8 mouse cellular contexts compared by ENCODE assay signal in genomic region chr16:20651947-20652310, GRCm38 (mm10). TPM values are rescaled to one million over a fixed set of nuclear protein-coding genes. Genes with fewer than 3 reads are reported as not detected.
DNase-seq lines count a peak whose midpoint lies in the region; ATAC-seq and TF ChIP-seq lines count a peak whose summit lies in the region.

No protein-coding gene starts in this region.

- peaks cover 15% of the 10 kb centered on the region for H3K4me1 ChIP-seq in heart, embryonic 12.5 days (replicated peaks)
- no peaks in the 10 kb centered on the region for H3K4me1 ChIP-seq in ES-Bruce4 (ENCODE audit: control insufficient read depth, insufficient read depth, low read length)
- H3K4me1 ChIP-seq in forebrain, embryonic 14.5 days (ENCODE audit: control insufficient read depth, insufficient read depth, low read length), result peaks cover 13% of the 10 kb centered on the region; the same call in 1 of the 2 replicates
- H3K4me1 ChIP-seq in liver, embryonic 16.5 days (ENCODE audit: control insufficient read depth, low read depth, low read length), result peaks cover 17% of the 10 kb centered on the region

- TF ChIP-seq POLR2A in ES-Bruce4 (IDR thresholded peaks at IDR 0.05; ENCODE audit: insufficient read depth, low read length), result no peak

- 8% methylated on average over 12 of the region's 12 CpGs for WGBS in heart, embryonic 12.5 days
- 12% methylated on average over 11 of the region's 12 CpGs for WGBS in forebrain, embryonic 14.5 days
- 7% methylated on average over 12 of the region's 12 CpGs for WGBS in liver, embryonic 16.5 days (ENCODE audit: insufficient replicate concordance)

- no peak for DNase-seq in heart, adult 8-10 months (ENCODE audit: low spot score)
- no peak for DNase-seq in forebrain, embryonic 14.5 days (ENCODE audit: low spot score)
- no peak for DNase-seq in urinary bladder, postnatal 10 days (ENCODE audit: low spot score)
- no peak for DNase-seq in cerebellum, adult 8-10 months
- DNase-seq in kidney, adult 11 months, result no peak

- no peaks in the 10 kb centered on the region for H3K9me3 ChIP-seq in heart, embryonic 12.5 days (replicated peaks)
- no peaks in the 10 kb centered on the region for H3K9me3 ChIP-seq in ES-Bruce4 (replicated peaks; ENCODE audit: control insufficient read depth, insufficient read depth, low read length, poor library complexity, severe bottlenecking)
- no peaks in the 10 kb centered on the region for H3K9me3 ChIP-seq in forebrain, embryonic 14.5 days (replicated peaks; ENCODE audit: control insufficient read depth, low read length)
- H3K9me3 ChIP-seq in liver, embryonic 16.5 days (replicated peaks; ENCODE audit: control insufficient read depth, low read length), result no peaks in the 10 kb centered on the region

- no peak for ATAC-seq in heart, embryonic 12.5 days (ENCODE audit: insufficient number of reproducible peaks, low FRiP score)
- no peak for ATAC-seq in forebrain, embryonic 14.5 days
- peak; percentile 33 for ATAC-seq in liver, embryonic 16.5 days (ENCODE audit: low read depth)

- TF ChIP-seq EP300 in ES-Bruce4 (IDR thresholded peaks at IDR 0.05; ENCODE audit: insufficient read depth, low read depth, low read length), result no peak

- H3K36me3 ChIP-seq in heart, embryonic 12.5 days, result peaks cover 28% of the 10 kb centered on the region
- peaks cover 32% of the 10 kb centered on the region for H3K36me3 ChIP-seq in ES-Bruce4 (ENCODE audit: control insufficient read depth, insufficient read depth, low read length, poor library complexity, severe bottlenecking)
- H3K36me3 ChIP-seq in forebrain, embryonic 14.5 days (ENCODE audit: control insufficient read depth, insufficient read depth, low read length), result peaks cover 29% of the 10 kb centered on the region
- peaks cover 19% of the 10 kb centered on the region for H3K36me3 ChIP-seq in liver, embryonic 16.5 days (ENCODE audit: control insufficient read depth, insufficient read depth)

- peak overlapping the region; percentile 94 for H3K9ac ChIP-seq in heart, embryonic 12.5 days
- H3K9ac ChIP-seq in ES-Bruce4 (ENCODE audit: low read depth, poor library complexity, severe bottlenecking), result peak overlapping the region; percentile 67
- peak overlapping the region; percentile 92 for H3K9ac ChIP-seq in forebrain, embryonic 14.5 days (ENCODE audit: low read length)
- peak overlapping the region; percentile 86 for H3K9ac ChIP-seq in liver, embryonic 16.5 days (ENCODE audit: low read depth, low read length)

- H3K27me3 ChIP-seq in heart, embryonic 12.5 days (replicated peaks), result 0 out of 2 replicates have a peak, but pooled peaks cover 2% of the 10 kb centered on the region
- H3K27me3 ChIP-seq in ES-Bruce4 (ENCODE audit: control insufficient read depth, insufficient read depth, low read length, poor library complexity, severe bottlenecking), result no peaks in the 10 kb centered on the region
- H3K27me3 ChIP-seq in forebrain, embryonic 14.5 days (replicated peaks; ENCODE audit: control insufficient read depth, insufficient read depth, low read length), result no peaks in the 10 kb centered on the region
- no peaks in the 10 kb centered on the region for H3K27me3 ChIP-seq in liver, embryonic 16.5 days (ENCODE audit: control insufficient read depth, insufficient read depth, low read depth, low read length)

- H3K4me2 ChIP-seq in heart, embryonic 12.5 days, result peak overlapping the region; percentile 97
- H3K4me2 ChIP-seq in forebrain, embryonic 14.5 days (ENCODE audit: low read length), result peak overlapping the region; percentile 94
- H3K4me2 ChIP-seq in liver, embryonic 16.5 days (ENCODE audit: low read depth, low read length), result peak overlapping the region; percentile 88

- TF ChIP-seq CTCF in ES-Bruce4 (IDR thresholded peaks at IDR 0.05; ENCODE audit: low read depth, low read length), result no peak

- peak overlapping the region; percentile 91 for H3K4me3 ChIP-seq in heart, embryonic 12.5 days
- peak overlapping the region; percentile 92 for H3K4me3 ChIP-seq in ES-Bruce4 (ENCODE audit: low read depth, low read length)
- peak overlapping the region; percentile 85 for H3K4me3 ChIP-seq in forebrain, embryonic 14.5 days (ENCODE audit: low read depth, low read length)
- peak overlapping the region; percentile 88 for H3K4me3 ChIP-seq in liver, embryonic 16.5 days (ENCODE audit: low read depth, low read length)

- H3K27ac ChIP-seq in heart, embryonic 12.5 days (ENCODE audit: poor library complexity, severe bottlenecking), result no peak overlapping the region
- no peak overlapping the region for H3K27ac ChIP-seq in ES-Bruce4 (ENCODE audit: insufficient read depth, low read length)
- H3K27ac ChIP-seq in forebrain, embryonic 14.5 days (ENCODE audit: low read depth, low read length), result 0 out of 2 replicates have a peak overlapping the region, but pooled peaks have one; percentile 68
- H3K27ac ChIP-seq in liver, embryonic 16.5 days (ENCODE audit: low read length), result peak overlapping the region; percentile 69; the same call in 1 of the 2 replicates

RNA-seq across cellular contexts. Expression of gene Psmd2, which starts 0.5 kb away (rescaled TPM):
- 286 and 288 TPM in 2 replicates for polyA plus RNA-seq in heart, embryonic 12.5 days (2016; fragmentation: Nextera tagmentation; extraction: Ambion mirVana)
- total RNA-seq in heart, adult 8-10 months (2022), result 100 to 1,000 TPM; 198 to 209 (median 203) TPM
- polyA plus RNA-seq in ES-Bruce4 (2011; ENCODE audit: insufficient read depth, insufficient read length, low read depth, missing spikeins), result 276 and 288 TPM in 2 replicates
- polyA plus RNA-seq in forebrain, embryonic 14.5 days (2014; fragmentation: Nextera tagmentation; extraction: Ambion mirVana), result 354 and 377 TPM in 2 replicates
- polyA plus RNA-seq in liver, embryonic 16.5 days (2015; fragmentation: Nextera tagmentation; extraction: Ambion mirVana), result 159 and 170 TPM in 2 replicates

RNA-seq across cellular contexts. Expression of gene Eif4g1, which starts 16.2 kb away (rescaled TPM):
- 169 and 179 TPM in 2 replicates for polyA plus RNA-seq in heart, embryonic 12.5 days (2016; fragmentation: Nextera tagmentation; extraction: Ambion mirVana)
- 100 to 1,000 TPM; 388 to 519 (median 472) TPM for total RNA-seq in heart, adult 8-10 months (2022)
- polyA plus RNA-seq in ES-Bruce4 (2011; ENCODE audit: insufficient read depth, insufficient read length, low read depth, missing spikeins), result 462 and 483 TPM in 2 replicates
- polyA plus RNA-seq in forebrain, embryonic 14.5 days (2014; fragmentation: Nextera tagmentation; extraction: Ambion mirVana), result 97.6 and 109 TPM in 2 replicates
- polyA plus RNA-seq in liver, embryonic 16.5 days (2015; fragmentation: Nextera tagmentation; extraction: Ambion mirVana), result 80.9 and 89.4 TPM in 2 replicates

RNA-seq across cellular contexts. Expression of gene Ece2, which starts 22.3 kb away (rescaled TPM):
- polyA plus RNA-seq in heart, embryonic 12.5 days (2016; fragmentation: Nextera tagmentation; extraction: Ambion mirVana), result 0.55 and 1.2 TPM in 2 replicates
- under 1 TPM; 0.63 to 0.90 (median 0.73) TPM for total RNA-seq in heart, adult 8-10 months (2022)
- polyA plus RNA-seq in ES-Bruce4 (2011; ENCODE audit: insufficient read depth, insufficient read length, low read depth, missing spikeins), result 3.4 and 3.6 TPM in 2 replicates
- 5.3 and 6.0 TPM in 2 replicates for polyA plus RNA-seq in forebrain, embryonic 14.5 days (2014; fragmentation: Nextera tagmentation; extraction: Ambion mirVana)
- 0.09 and 0.15 TPM in 2 replicates for polyA plus RNA-seq in liver, embryonic 16.5 days (2015; fragmentation: Nextera tagmentation; extraction: Ambion mirVana)

RNA-seq across cellular contexts. Expression of gene Camk2n2, which starts 30.8 kb away (rescaled TPM):
- polyA plus RNA-seq in heart, embryonic 12.5 days (2016; fragmentation: Nextera tagmentation; extraction: Ambion mirVana), result 0.43 and 0.58 TPM in 2 replicates
- total RNA-seq in heart, adult 8-10 months (2022), result 1 to 10 TPM in 3 of 4 experiments, under 1 TPM in 1; 0.79 to 1.7 (median 1.3) TPM
- polyA plus RNA-seq in ES-Bruce4 (2011; ENCODE audit: insufficient read depth, insufficient read length, low read depth, missing spikeins), result 1.7 and 2.4 TPM in 2 replicates
- 18.6 and 18.9 TPM in 2 replicates for polyA plus RNA-seq in forebrain, embryonic 14.5 days (2014; fragmentation: Nextera tagmentation; extraction: Ambion mirVana)
- 0.15 and 0.18 TPM in 2 replicates for polyA plus RNA-seq in liver, embryonic 16.5 days (2015; fragmentation: Nextera tagmentation; extraction: Ambion mirVana)

RNA-seq across cellular contexts. Expression of gene Alg3, which starts 40.4 kb away (rescaled TPM):
- 31.7 and 32.4 TPM in 2 replicates for polyA plus RNA-seq in heart, embryonic 12.5 days (2016; fragmentation: Nextera tagmentation; extraction: Ambion mirVana)
- 10 to 100 TPM in 1 of 4 experiments, 1 to 10 TPM in 3; 7.3 to 11.2 (median 8.9) TPM for total RNA-seq in heart, adult 8-10 months (2022)
- polyA plus RNA-seq in ES-Bruce4 (2011; ENCODE audit: insufficient read depth, insufficient read length, low read depth, missing spikeins), result 36.7 and 39.3 TPM in 2 replicates
- 34.9 and 44.4 TPM in 2 replicates for polyA plus RNA-seq in forebrain, embryonic 14.5 days (2014; fragmentation: Nextera tagmentation; extraction: Ambion mirVana)
- polyA plus RNA-seq in liver, embryonic 16.5 days (2015; fragmentation: Nextera tagmentation; extraction: Ambion mirVana), result 17.7 and 18.5 TPM in 2 replicates

Comparison
In these comparisons a context has a peak if more than half of its experiments do, and no peak if none do; other contexts are left out.
1. H3K27ac ChIP-seq: peak in forebrain, embryonic 14.5 days (single experiment) and liver, embryonic 16.5 days (single experiment); none in heart, embryonic 12.5 days (single experiment) and ES-Bruce4 (single experiment).
2. Peak in every context shown above with its lines, with median percentiles within 50 percentile points of each other: H3K4me2 ChIP-seq, H3K4me3 ChIP-seq and H3K9ac ChIP-seq.